Mouse (Mus musculus) activated CD4-positive, CD25-positive, alpha-beta regulatory T cell, adult 9 weeks (primary cell): Measurements from ENCODE around the gene Spata32. TPM values are rescaled to one million over a fixed set of nuclear protein-coding genes. Genes with fewer than 3 reads are reported as not detected.

Experiments
- polyA plus RNA-seq: library from polyadenylated mRNA; unstranded; fragments of 100-300 nt; shearing (Covaris generic); gene quantifications from one replicate; pipeline ENCODE4 v1.2.1, GENCODE M21; 2017

The Spata32 gene
- polyA plus RNA-seq, result not detected

DNA sequence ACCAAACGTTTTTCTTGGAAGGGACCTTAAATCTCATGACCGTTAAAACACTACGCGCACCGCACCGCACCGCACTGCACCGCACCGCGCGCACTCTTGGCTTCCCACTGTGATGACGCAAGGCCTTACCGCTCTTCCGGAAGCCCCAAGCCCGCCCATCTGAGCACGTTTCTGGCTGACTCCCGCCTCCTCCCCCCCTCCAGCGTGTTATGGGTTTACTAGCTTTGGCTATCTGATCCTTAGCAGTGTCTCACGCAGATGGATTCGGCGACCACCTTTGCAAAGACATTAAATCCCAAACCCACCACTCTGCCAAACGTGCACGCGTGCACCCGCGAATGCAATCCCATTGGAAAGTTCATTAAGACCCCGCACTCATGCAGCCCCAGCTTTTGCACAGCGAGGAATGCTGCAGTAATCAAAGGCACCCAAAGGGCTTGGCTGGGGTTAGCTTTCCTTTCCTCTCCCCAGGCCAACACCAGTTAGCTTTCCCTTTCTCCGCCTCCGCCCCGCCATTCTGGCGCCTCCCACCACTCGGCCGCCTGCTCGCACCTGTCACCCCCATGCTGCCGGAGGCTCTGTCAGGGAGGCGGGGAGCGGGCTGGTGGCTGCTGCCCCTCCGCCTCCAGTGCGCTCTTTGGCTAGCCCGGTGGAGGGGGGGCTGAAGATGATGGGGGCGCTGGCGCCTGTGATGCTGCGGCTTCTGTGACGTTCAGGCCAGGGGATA is at the start of gene Spata32:
Spata32 (minus strand) TSS at position 643 of the 727 bp plus-strand sequence.

DNA sequence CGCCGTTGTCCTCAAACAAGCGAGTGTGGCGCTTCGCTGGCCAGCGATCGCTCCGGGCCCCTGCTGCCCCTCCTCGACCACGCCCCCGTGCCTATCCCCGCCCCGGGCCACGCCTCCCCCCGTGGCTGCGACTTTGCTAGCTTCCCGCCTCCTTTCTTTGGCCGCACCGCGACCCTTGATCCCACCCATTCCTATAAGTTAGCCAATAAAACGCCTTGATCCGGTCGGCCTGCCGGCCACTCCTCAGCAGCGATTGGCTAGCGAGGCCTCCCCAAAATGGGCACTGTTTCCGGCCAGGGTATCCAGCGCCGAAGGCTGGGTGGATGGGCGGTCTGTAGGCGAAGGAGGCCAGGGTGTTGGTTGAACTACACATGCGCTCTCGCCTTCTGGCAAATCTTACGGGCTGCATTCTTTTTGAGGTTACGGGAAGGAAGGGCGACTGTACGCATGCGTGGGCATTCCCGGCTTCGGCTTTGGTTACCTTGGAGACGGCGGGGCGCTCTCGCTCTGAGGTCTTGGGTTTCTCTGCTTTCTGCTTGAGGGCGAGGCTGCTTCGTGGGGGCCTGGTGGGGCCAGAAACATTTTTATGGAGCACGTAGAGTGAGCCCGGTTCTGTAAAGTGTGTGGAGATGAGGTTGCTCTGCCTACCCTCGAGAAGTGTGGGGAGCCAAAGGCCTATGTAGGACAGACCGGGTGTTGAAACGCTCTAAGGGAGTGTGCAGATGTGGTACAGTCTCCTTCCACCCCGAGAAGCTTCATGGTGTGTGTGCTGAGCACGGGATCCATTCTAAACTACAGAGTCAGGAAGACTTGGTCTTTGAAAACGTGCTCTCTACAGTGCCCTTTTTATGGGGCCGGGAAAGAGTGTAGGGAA is 49.4 kb upstream of the Spata32 start, which contains the start of gene Map3k14:
Map3k14 (minus strand) TSS at position 127 of the 874 bp plus-strand sequence.

DNA sequence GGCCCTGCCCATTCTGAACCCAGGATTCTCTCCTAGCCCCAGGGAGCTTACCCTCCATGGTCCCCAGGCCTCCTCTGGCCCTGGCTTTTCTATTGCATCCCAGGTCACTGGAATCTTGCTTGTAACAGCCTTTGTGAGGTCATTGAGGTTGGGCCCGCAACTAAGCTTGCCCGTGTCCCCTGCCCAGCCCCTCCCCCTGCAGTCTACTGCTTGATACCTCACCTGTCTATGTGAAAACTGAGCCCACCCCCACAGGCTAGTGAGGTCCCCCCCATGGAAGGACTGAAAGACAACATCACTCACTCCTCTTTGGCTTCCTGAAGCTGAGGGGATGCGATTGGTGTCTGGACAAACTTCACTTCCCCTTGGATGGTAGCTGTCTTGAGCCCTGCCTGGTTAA is 9.8 kb downstream of the Spata32 start, which contains the start of gene 1700023F06Rik:
1700023F06Rik (minus strand) TSS at position 101 of the 400 bp plus-strand sequence.

DNA sequence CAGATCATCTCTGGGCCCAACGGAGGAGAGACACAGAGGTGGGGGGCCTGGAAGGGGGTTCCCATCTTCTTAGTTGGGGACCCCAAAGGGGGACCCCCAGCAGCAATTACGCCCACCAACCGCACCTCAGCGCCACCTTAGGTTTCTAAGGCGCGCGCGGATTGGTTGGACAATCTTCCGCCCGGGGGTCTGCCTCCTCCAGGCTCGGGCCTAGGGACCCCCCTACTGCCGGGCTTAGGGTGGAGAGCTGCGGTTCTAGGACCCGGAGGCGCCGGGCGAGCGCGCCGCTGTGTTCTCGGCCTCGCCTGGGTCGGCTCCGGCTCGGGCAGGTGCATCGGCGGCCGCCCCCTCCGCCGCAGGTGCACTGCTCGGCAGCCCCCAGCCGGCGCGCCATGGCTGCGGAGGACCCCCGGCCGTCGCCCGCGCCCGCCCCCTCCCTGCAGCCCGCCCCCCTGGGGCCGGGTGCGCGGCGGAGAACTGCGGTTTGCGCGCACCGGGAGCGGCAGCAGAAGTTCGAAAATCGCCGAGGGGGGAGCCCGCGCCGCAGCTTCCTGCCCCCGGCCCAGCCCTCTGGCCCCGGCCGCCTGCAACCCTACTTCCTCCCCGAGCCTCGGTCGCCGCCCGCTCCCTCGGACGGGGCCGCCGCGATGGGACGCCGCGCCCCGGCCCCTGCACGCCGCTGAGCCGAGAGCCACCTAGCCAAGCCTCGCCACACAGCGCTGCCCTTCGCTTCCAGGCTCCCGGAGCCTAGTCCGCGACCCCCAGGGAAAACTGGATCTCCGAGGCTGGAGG is 47.5 kb downstream of the Spata32 start, which contains the start of gene Fmnl1:
Fmnl1 (plus strand) TSS at position 614 of the 792 bp plus-strand sequence.

Other genes with a start within 250 kb of the Spata32 start
- 81.8 TPM for gene Nmt1, start 190.2 kb downstream of the Spata32 start, polyA plus RNA-seq
- 29.9 TPM for gene Dcakd, start 190.1 kb downstream of the Spata32 start, polyA plus RNA-seq
- not detected for gene Plcd3, start 116.8 kb downstream of the Spata32 start, polyA plus RNA-seq
- gene Acbd4, start 116.8 kb downstream of the Spata32 start, polyA plus RNA-seq, result 50.6 TPM
- gene Hexim1, start 102.2 kb downstream of the Spata32 start, polyA plus RNA-seq, result 4.8 TPM
- gene Hexim2, start 86.0 kb downstream of the Spata32 start, polyA plus RNA-seq, result 5.8 TPM
- 93.3 TPM for gene Fmnl1, start 47.3 kb downstream of the Spata32 start, polyA plus RNA-seq
- not detected for gene 1700023F06Rik, start 9.9 kb downstream of the Spata32 start, polyA plus RNA-seq
- 34.0 TPM for gene Map3k14, start 49.0 kb upstream of the Spata32 start, polyA plus RNA-seq
- gene Arhgap27, start 145.3 kb upstream of the Spata32 start, polyA plus RNA-seq, result 105 TPM
- 23.7 TPM for gene Plekhm1, start 194.3 kb upstream of the Spata32 start, polyA plus RNA-seq